ENCODE assay signal across 27 mouse cellular contexts in the genomic region with DNA sequence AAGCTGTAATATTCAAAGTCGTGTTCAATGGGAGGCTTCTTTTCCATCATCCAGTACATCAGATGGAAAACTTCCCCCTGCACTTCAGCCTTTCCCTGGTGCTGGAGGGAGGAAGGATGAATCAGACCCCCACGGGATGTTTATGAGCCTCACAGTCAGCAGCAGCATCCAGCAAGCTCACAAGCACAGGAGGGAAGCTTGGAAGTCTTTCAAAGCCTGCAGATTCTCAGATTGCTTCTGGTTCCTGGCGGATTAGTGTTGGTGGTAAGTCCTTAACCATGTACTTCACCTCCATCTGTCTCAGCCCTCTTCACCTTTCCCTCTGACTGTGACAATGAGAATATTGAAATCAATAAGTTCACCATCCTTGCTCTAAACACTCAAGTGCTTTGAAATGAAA.
A peak's percentile ranks its signal among the peaks of the same experiment; 100 is the strongest.
DNase-seq lines count a peak whose midpoint lies in the region; TF ChIP-seq lines count a peak whose summit lies in the region.
"Had no signal": no experiment of that assay in that cellular context is flagged by ENCODE, and none has a peak within 500 bp of the region (broad histone marks: within the 10 kb centered on the region; RNA-seq: fewer than 3 reads in every experiment).

No protein-coding gene starts in this region.

- no peak for TF ChIP-seq CTCF in layer of hippocampus, adult 2 months (conservative IDR thresholded peaks at IDR 0.05)

- H3K27ac ChIP-seq in layer of hippocampus, adult 2 months, result no peak overlapping the region
- H3K27ac ChIP-seq: heart, embryonic 13.5 days; hindbrain, embryonic 14.5 days; kidney, embryonic 15.5 days; left cerebral cortex, adult 2 months; limb, embryonic 12.5 days; liver, embryonic 15.5 days; midbrain, embryonic 10.5 days; neural tube, embryonic 12.5 days had no signal

- peak; percentile 24 for DNase-seq in cerebellum, adult 11-12 months
- DNase-seq in cerebellum, postnatal 4 days (ENCODE audit: low spot score in 2 of 2), result no peak
- DNase-seq in layer of hippocampus, adult 2 months (ENCODE audit: low spot score in 2 of 2), result peak; percentile 15 to 24
- no peak for DNase-seq in layer of hippocampus, adult 9-10 months (ENCODE audit: low spot score)
- DNase-seq in cerebellum, adult 8-10 months, result peak; percentile 22
- no peak for DNase-seq in spleen, postnatal 4 days (ENCODE audit: low spot score in 2 of 2)
- DNase-seq in ovary, postnatal 36 days (ENCODE audit: low spot score), result no peak
- DNase-seq: adrenal gland, postnatal 10 days; gastrocnemius, postnatal 10 days; heart, postnatal 10 days; kidney, adult 18-20 months; kidney, postnatal 25 days; lung, embryonic 14.5 days; lung, postnatal 14 days; retina, postnatal 1 day; right cerebral cortex, postnatal 14 days; thymus, postnatal 14 days had no signal

- no peak overlapping the region for H3K4me3 ChIP-seq in layer of hippocampus, adult 2 months
- H3K4me3 ChIP-seq: erythroblast, embryonic 14.5 days; heart, embryonic 13.5 days; kidney, embryonic 15.5 days; left cerebral cortex, adult 2 months; limb, embryonic 12.5 days; liver, embryonic 15.5 days; midbrain, embryonic 10.5 days; myocyte; neural tube, embryonic 12.5 days had no signal

Comparison
In these comparisons a context has a peak if more than half of its experiments do, and no peak if none do; other contexts are left out.
1. DNase-seq: peak in cerebellum, adult 11-12 months (single experiment), layer of hippocampus, adult 2 months (2 of 2) and cerebellum, adult 8-10 months (single experiment); none in cerebellum, postnatal 4 days (0 of 2), layer of hippocampus, adult 9-10 months (single experiment), spleen, postnatal 4 days (0 of 2) and ovary, postnatal 36 days (single experiment).